Mouse (Mus musculus) hindlimb bud, embryonic 11.5 days (tissue): ENCODE measurements around the gene Fibp.

Experiments used
- DNase-seq: peaks from one replicate; pipeline ENCODE4 v3.0.0-alpha.2; 2012; ENCODE audit warnings: low read depth, low spot score; ENCODE audit errors: extremely low spot score

Fibp gene

DNA sequence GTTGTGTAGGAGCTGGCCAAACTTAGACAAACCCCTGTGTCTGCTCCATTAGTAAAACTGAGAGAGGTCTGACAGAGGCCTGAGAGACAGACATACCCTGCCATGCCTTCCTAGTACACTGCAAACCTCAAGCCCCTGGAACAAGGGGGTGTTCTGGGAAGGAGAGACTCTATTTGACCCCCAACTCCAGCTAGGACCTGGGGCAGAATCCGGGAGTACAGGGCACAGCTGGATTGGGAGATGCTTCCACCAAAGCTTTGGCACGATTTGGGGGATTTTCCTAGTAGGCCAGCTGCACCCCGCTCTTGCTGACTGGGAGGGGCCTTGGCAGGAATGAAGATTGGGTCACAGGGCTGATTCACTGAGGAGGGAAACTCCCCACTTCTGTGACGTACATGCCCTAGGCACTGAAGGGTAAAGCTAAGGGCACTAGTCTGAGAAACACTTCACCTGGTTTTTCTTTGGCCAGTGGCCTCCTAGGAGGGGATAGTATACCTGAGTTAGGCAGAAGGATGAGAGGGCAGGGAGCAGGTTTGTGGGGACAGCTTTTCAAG, 28.4 kb upstream of the Fibp start:
- DNase-seq: no peak

DNA sequence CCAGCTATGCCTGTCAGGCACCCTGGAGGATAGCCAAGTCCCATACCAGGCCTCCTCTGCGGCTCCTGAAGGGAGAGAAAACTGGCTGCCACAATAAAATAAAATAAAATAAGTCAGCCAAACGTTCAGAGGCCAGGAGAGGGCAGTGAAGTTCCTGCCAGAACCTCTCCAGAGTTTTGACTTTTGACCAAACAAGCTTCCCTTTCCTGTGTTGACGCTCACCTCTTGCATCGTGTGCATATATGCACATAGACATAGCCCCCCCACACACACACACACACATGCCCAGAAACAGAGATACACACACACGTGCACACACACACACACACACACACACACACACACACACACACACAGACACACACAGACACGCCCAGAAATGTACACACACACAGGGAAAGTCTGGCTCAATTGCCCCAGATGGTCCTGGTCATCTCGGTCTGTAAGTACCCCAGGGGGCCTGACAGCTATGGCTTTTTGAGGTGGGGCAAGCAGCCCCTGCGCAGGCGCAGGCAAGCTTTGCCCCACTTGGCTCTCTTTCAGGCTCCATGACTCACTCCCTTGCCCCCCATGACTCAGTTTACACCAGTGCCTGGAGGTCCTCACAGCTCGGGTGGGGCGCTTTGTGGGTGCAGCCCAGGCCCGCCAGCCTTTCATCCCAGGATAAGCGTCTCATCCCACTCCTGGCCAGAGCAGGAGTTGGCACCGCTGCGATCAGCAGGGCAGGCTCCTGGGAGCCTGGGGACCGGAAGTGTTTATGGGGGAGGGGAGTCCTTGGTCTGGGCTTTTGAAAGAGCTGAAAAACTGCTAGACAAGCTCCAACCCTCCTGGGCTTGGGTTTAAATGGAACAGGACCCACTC, 27.2 kb upstream of the Fibp start:
- no peak for DNase-seq

DNA sequence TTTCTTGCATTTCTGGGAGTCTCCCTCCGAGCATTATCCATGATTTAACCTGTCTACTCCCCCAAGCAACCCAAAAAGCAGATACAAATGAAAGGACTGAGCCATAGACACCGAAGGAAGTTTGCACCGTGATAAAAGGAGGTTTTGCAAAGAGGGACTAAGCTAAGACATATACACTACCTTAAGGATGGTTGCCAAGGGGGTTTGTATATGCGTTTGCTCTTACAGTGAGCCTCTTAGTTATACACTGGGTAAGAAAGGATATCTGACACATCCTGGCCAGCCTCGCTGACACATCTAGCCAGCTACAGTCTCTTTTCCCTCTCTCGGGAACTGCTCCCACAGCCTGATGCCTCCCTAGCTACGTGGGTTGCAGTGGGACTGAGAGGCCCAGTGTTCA, 26.5 kb upstream of the Fibp start:
- no peak for DNase-seq

DNA sequence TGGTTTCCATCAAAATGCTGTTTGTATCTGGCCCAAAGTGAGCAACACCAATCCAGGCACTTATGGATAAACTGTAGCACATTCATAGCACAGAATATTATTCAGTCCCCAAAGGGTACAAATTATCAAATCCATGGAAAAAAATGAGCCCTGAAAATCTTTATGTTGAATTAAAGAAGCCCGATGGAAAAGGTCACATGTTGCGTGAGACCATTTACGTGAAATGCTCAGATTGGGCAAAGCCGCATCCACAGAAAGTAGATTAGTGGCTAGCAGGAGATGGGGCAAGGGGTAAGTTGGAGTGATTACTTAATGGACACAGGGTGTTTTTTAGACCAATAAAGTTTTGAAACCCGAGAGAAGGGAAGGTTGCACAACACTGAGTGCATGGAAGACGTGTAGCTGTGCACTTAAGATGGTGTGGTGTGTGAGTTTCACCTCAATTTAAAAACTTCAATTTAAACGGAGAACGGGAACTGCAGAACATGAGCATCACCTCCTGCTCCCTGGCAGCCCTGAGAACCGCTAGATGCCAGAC, 16.0 kb upstream of the Fibp start:
- DNase-seq: no peak

DNA sequence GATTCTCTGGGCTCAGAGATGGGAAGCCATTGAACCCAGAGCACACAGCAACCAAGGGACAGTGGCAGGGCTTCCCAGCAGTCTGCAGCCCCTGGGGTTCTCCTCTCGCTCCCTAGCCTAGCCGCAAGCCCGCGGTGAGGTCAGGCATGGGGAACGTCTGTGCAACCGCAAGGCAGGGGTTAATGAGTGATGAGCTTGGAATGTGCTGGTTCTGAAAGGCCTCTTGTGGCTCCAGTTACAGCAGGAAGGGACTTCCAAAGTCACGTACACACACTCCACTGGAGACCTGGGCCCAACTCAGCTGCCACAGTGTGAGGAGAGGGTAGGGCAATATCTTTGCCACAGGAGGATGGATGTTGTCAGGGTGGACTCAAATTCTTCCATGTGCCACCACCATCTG, 15.5 kb upstream of the Fibp start:
- DNase-seq: no peak

DNA sequence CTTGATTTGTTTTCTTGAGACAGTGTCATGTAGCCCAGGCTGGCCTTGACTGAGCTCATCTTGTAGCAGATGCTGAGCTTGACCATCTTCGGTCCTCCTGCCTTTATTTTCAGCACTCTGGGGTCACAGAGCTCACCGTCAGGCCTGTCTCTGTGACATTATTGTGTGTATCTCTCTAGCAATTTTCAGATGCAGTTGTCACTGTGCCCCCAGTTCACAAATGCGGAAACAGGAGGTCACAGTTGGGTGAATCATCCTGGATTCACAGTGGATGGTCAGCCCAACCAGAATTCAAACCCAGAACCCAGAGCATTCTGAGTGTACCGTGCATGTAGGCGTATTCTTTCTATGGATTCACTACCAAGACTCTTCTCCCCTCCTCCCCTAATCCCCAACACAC, 14.7 kb upstream of the Fibp start:
- no peak for DNase-seq

DNA sequence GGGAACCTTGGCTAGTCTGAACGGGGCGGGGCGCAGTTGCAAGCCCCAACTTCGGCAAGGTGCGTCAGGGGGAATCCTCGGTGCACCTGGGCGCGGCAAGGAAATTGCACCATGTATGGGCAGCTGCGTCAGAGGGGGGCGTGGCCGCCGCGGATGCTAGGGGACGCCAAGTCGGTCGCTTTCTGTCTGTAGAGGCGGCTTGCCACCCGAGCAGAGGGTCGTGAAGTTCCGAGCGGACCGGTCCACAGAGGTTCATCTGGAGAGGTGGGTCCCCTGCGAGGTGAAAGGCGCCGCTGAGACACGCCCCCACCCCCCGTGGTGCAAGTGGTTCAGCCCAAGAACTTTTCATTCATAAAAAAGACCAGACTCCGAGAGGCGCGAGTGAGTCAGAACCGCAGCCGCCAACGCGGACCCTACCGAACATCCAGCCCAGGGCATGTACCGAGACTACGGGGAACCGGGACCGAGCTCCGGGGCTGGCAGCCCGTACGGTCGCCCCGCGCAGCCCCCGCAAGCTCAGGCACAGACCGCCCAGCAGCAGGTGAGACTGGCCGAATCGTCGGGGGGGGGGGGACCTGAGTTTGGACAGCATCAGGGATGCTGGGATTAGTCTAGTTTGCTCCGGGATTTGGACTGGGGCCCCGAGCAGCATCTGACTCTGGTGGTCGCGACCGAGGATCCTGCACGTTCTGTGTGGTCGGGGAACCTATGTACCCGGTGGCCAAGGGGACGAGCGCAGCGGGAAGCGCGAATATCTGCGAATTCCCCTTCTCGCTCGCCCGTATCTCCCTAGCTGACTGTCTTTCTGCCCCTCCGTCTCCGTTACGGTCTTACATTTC, 12.7 kb upstream of the Fibp start, which contains the start of gene Fosl1:
TSS of gene Fosl1 (plus strand) at position 33 of the 839 bp plus-strand sequence.
- DNase-seq: no peak

DNA sequence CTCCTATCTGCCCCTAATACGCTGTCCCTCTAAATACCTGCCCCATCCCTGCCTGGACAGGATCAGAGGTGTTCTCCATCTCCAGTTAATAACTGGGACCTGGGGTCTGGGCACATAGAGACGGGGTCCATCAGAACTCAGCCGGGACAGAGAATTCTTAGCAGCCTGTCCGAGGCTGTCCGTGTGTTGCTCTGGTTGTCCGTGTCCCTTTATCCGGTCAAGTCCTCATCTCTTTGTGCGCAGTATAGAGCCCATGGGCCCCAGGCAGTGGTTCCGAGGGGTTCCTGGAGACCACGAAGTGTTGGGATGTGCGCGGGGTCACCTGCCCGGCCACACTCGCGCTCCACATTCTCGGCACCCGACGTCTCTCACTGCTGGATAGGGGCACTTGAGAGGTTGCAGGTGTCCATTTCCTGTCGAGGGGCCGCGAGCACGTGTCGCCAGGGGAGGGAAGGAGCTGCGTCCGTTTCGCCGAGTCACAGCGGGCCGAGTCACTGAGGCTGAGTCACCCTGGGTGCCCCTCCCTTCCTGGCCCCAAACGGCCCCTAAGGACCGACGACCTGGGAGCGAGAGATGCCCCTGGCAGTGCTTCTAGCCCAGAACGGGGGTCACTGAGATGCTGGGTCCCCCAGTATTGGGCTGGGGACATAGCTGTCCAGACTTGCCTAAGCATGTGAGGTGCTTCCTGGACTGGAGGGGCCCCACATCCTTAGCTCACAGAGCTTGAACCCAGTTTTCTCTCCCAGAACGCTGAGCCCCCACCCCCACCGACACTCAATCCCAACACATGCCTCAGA, 11.9 kb upstream of the Fibp start:
- DNase-seq: no peak

DNA sequence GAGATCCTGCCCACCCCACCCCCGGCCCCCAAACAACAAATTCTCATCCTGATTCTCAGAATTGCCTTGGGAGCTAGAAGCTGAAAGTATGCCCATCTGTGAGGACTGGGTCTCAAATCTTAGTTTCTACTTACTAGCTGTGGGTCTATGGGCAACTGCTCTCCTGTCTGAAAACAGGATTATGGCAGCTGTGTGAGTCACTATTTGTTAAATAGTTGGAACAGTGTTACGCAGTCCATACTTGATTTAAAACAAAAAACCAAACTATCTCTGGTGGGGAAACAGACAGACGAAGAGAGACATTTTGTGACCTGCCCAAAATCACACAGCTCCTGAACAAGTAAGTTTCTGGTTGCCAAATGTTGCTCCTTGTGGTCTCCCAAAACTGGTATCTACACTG, 10.7 kb upstream of the Fibp start:
- no peak for DNase-seq

DNA sequence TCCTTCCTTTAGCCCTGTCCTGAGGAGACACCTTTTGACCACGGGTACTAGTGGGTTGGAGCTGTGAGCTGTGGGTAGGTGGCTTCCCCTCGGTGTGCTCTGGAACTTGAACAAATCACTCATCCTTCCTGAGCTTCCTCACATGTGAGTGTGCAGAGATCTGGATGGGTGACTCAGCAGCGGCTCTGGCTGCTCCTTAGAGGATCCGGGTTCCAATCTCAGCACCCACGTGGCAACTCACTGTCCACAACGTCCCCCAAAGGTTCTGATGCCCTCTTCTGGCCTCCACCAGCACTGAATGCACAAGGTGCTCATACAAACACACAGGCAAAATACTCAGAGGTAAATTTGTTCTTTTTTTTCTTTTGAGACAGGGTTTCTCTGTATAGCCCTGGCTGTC, 8.6 kb upstream of the Fibp start:
- DNase-seq: no peak

DNA sequence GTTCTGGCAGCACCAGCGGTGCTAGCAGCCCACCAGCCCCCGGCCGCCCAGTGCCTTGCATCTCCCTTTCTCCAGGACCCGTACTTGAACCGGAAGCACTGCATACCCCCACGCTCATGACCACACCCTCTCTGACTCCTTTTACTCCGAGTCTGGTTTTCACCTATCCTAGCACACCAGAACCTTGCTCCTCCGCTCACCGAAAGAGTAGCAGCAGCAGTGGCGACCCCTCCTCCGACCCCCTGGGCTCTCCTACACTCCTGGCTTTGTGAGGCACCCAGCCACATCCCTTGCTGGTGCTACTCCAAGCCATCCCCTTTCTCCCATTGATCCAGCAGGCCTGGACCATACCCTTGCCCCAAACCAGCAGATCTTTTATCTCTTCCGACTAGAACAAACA, 5.4 kb upstream of the Fibp start:
- no peak for DNase-seq

DNA sequence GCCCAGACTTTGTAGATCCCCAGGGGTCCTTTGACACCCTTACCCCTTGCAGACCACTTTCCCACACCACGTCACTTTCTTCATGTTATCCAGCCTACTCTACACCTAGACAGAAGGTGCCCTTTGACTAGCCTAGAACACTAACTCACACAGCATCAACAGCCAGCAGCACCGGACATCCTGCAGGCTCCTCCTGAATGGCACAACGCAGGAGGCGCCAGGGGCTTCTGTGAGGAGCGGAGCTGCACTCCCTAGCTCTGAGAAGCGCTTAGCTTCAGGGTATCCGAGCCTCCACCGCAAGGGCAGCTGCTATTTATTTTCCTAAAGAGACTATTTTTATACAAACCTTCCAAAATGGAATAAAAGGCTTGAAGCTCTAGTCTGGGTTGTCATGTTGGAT, 4.8 kb upstream of the Fibp start:
- DNase-seq: no peak

DNA sequence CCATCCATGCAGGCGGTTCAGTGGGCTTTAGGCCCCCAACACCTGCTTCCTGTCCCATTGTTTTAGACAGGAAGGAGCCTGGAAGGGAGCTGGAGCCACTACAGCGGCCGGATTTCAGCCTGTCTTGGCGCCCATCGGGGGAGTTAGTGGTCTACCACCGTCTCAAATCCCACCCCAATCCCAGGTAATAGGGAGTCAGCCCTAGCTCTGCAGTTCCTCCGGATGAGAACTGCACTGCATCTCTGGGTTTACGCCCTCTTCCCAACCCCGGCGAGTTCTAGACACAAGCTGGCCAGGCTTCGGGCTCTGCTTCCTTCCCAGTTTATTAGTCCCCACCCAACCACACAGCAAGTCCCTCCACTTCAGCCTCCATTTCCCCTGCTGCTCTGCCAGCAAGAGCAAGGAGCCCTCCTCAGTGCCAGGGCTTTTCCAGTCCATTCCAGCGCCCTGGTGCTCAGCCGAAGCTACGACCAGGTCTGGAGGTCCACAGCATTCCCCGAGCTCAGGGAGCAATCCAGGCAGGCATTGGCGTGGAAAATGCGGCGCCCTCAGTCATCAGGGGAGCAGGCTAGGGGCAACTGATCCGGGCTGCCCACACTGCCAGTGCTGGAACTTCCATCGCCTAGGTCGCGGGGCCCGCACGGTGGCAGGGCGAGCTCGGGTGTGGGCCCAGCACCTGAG, 4.0 kb upstream of the Fibp start:
- no peak for DNase-seq

DNA sequence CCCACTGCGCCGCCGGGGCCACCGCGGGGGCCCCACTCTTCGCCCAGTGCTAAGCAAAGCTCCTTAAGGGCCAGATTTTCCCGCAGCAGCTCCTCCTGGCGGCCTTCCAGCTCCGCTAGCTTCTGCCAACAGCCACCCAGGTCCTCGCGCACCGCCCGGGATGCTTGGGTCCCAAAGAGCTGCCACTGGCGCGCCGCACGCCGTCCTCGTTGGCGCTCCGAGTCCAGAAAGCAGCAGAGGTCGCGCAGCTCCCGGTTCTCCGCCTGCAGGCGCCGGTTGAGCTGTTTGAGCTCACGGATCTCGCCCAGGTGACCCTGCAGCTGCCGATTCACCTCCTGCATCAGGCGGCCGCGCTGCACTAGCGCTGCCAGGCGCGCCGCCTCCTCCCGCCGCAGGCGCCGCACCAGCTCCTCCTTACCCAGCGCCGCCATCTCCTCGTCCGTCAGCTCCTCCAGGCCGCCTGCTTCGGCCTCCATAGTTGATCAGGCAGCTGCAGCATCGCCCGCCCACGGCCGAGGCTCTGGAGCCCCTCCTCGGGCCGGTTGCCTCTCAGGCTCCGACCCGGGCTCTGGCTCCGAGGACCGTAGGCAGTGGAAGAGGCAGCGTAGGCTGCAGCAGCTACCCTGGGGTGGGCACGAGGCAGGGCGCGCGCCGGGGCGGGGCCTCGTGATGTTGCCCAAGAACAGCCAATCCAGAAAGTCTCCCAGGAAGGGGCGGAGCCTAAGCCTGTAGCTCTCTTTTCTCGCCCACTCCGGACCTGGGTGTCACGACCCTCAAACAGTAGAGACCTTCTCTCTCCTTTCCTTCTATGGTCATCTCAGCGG, 3.3 kb upstream of the Fibp start:
- peak; percentile 56 for DNase-seq

DNA sequence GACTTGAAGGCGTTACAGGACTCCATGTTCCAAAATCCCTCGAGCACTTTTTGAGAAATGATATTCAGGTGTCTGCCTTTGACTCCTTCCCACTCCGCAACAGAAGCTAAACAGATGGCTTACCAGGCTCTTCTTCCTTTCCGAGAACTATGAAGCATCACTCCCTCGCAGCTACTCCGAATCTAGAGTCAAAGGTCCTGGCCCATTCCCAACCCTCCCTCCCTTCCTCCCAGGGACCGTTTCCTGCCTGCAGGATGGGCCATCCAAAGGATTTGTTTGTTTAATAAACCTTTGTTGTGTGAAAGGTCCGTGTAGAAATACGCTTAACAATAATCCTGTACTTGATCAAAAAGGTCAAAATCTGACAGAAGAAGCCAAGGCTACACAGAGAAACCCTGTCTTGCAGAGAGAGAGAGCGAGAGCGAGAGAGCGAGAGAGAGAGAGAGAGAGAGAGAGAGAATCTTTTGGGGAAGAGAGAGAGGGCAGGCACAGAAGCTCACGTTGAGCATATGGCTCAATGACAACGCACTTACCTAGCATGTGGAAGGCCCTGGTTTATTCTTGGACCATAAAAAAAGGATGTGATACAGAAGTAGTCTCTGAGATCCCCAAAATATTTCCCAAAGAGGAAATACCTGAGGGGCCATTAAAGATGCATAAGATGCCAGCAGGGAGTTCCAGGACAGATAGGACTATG, 2.5 kb upstream of the Fibp start, which contains the start of gene Ccdc85b:
TSS of gene Ccdc85b (minus strand) at position 149 of the 697 bp plus-strand sequence.
- no peak for DNase-seq

DNA sequence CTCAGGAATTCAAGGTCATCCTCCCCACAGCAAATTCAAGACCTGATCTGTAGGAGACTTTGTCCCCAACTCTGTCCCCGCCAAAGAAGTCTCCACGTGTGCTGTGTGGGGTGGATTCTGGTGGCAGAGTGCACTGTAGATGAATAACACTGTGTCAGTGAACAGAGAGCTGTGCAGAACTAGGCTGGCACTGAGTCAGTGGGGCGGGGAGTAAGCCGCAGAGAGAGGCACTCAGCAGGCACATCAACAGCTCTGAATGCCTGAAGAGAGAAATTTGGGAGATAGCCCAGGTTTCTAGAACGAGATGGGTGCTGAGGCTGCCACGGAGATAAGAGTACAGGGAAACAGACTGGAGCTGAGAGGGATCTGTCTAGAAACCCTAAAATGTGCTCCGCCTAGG, 1.4 kb upstream of the Fibp start:
- DNase-seq: no peak

DNA sequence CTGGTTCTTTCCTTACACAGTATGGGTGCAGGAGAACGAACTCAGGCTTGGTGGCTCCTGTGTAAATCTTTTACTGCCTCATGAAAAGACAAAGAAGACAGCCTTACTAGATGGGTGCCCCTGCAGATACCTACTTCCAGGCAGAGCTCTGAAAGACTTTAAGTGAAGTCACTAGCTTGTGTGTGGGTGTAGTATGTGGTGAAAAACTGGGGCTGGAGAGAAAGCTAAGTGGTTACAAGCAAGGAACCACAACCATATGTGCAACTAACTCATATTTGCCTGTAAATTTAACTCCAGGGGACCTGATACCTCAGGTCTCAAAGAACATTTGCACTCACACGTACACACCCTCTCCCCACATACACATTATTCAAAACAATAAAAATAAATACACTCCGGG, 519 bp upstream of the Fibp start:
- DNase-seq: no peak

DNA sequence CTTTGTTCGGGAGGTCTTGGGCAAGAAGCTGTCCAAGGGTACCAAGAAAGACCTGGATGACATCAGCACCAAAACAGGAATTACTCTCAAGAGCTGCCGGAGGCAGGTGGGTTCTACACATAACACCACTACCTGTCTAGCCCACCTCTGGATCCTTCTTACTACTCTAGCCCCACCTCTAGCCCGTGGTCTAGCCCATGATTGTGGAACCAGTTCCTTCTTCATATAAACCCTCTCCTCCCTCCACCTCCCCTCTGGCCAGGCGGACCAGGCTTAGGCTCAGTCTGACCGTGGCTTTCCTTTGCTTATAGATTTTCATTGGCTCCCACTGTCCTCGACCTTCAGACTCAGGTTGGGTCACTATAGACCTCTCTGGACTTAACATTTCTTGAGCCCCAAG, 996 bp downstream of the Fibp start:
- DNase-seq: no peak

DNA sequence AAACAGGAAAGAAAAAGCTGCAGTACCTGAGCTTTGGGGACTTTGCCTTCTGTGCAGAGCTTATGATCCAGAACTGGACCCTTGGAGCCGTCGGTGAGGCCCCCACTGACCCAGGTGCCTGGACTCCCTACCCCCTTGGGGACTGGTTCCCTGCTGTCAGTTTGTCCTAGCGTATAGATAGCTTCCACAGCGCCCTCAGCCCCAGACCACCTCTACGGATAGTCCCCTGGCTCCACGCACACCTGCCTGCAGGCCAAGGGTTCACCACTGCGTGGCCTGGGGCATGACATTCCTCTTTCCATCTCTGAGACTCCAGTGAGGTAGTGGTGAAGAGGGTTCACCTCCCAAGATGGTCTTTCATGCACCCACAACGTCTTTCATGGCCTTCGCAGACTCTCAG, 2.8 kb downstream of the Fibp start:
- no peak for DNase-seq
